Mouse (Mus musculus) frontal cortex, postnatal 25 days (tissue): ENCODE measurements around the gene Macf1.

ENCODE experiments used
- DNase-seq, 2 experiments: peaks; one replicate each; pipeline ENCODE4 v3.0.0; 2022; ENCODE audit warnings: low spot score in 2 of 2

The Macf1 gene

GRCm38 (mm10) chr4:123411006-123411731 is 273.0 kb downstream of the Macf1 start:
- peak in 1 of 2 experiments; percentile 33 for DNase-seq

DNA sequence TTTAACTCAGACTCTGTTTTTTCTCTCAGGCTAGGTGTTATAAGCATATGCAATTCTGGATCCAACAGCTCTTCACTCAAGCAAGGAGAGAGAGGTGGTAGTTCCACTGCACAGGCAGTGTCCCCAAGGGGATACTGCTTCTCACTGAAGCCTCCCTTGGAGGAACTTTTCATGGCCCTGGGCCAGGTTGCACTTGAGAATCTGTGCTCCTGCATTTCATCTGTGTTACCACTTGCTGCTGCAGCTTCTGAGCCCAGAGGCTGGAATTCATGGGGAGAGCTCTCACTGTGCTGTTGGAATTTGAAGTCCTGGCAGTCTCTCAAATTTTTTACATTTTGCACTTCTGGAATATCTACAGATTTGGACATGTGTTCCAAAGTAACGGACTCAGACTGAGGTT is 274.4 kb downstream of the Macf1 start:
- no peak for DNase-seq

DNA sequence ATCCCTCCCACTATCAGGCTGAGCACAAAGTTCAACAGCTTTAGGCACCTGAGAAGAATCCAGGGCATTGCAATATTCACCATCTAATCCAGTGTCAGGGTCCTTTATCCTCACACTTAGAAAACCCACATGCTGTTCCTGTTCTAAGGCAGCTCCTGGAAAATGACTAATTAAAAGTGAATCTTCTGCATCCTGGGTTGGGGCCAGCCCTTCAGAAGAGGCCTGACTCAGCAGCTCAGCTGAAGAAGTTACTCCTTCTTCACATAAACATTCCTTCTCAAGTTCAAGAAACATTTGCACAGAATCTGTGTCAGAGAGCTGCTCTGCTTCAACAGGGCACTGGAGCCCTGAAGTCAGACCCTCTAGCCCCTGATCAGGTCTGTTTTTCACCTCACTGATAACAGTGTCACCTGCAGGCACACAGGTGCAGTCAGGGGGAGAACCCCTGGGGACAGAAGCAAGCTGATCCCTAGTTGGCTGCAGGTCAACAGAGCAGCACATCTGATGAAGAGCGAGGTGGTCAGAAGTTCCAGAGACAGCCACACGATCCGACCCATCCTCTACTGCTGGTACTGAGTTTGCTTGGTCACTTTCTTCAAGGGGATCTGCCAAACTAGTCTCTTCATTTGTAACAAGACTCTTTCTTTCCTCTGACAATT is 275.0 kb downstream of the Macf1 start:
- DNase-seq: no peak

GRCm38 (mm10) chr4:123407792-123408191 is 276.4 kb downstream of the Macf1 start:
- no peak for DNase-seq

DNA sequence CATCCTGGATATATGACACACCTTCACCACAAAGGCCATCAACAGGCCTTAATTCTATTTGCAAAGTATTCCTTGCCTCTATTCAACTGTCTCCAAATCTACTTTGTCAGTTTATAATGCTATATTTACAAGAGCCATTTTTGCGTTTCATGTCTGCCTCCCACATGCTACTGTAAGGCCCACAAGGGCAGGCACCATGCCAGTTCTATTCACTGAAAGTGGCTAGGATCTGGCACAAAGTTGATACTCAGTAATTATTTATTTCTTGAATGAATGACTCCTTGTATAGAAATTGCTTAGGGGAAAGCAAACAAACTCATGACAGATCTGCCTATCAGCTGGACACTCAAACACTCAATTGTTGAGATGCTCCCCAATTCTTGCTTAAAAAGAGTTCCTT is 280.1 kb downstream of the Macf1 start:
- no peak for DNase-seq

GRCm38 (mm10) chr4:123402244-123402643 is 281.9 kb downstream of the Macf1 start:
- no peak for DNase-seq

DNA sequence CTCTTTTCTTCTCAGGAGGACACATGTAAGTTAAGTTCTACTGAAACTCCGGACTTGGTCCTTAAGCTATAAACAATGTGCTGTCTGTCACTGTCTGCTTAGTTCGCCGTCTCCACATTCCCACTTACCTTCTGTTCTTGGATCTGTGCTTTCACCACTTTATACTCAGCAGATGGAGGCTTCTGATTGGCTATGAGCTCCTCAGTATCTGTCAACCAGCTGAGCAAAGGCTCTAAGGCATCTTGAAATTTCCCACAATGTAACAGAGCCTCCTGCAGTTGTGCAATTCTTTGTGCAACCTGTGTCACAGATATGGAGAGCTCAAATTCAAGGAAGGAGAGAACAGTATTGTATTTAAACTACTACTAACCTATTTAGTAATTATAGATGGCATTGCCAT is 282.9 kb downstream of the Macf1 start:
- no peak for DNase-seq

GRCm38 (mm10) chr4:123397643-123398434 is 286.3 kb downstream of the Macf1 start:
- no peak for DNase-seq

GRCm38 (mm10) chr4:123397049-123397448 is 287.1 kb downstream of the Macf1 start:
- DNase-seq: no peak

DNA sequence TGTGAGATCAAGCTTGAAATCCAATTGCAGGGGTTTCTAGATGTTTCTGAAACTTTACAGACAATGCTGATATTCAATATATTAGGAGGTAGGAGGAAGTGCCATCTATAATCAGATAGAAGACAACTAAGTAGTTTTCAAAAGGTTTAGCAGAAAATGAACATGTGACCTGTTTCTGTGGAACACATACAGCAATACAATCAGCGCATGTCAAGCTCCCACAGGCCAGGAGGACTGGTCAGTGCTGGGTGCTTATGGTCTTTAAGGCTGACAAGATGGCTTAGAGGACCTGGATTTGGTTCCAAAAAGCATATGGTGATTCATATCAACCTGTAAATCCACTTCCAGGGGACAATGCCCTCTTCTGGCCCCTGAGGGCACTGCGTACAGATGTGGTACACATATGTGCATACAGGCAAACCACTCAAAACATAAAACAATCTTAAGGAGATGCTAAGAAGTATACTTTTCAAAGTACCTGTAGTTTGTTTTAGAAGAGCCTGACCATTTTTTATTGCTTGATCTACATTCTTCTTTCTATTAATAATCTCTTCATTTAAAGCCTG is 288.6 kb downstream of the Macf1 start:
- no peak for DNase-seq

- no peak for DNase-seq
Observed at GRCm38 (mm10) chr4:123394878-123395277, 289.3 kb downstream of the Macf1 start.

- no peak for DNase-seq
Observed at GRCm38 (mm10) chr4:123394269-123394668, 289.9 kb downstream of the Macf1 start.

DNA sequence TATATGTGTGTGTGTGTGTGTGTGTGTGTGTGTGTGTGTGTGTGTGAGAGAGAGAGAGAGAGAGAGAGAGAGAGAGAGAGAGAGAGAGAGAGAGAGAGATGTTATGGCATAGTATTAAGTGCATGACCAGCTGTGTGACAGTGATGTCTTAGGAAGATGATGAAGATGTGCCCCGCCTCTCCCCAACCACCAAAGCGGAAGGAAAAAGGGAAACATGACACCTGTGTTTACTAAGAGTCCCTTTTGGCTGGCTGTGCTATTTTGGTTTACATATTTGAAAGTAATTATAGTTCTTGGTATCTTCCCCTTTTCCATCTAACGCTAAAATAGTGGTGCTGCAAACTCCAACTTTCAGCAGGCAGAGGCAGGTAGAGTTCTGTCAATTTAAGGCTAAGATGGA is 291.2 kb downstream of the Macf1 start:
- DNase-seq: no peak

GRCm38 (mm10) chr4:123392187-123392586 is 292.0 kb downstream of the Macf1 start:
- no peak for DNase-seq

GRCm38 (mm10) chr4:123385028-123385427 is 299.1 kb downstream of the Macf1 start:
- no peak for DNase-seq

GRCm38 (mm10) chr4:123383173-123383572 is 301.0 kb downstream of the Macf1 start:
- peak in 1 of 2 experiments; percentile 36 for DNase-seq

DNA sequence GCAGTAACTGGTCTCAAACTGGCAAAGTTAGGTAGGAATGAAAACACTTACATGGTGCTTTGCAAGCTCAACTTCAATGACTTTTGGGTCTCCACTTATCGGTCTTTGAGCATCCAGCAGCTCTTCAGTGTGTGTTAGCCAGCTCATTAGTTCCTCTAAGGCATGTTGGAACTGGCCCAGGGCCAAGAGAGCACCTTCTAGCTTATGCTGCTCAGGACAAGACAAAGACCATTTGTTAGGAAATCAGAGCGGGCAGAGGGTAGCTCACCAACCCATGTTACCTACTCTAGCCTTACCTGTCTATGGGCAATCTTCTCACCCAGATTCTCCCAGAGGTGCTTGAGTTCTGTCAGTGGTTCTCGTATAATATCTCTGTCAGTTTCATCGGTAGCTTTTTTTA is 302.1 kb downstream of the Macf1 start:
- no peak for DNase-seq

DNA sequence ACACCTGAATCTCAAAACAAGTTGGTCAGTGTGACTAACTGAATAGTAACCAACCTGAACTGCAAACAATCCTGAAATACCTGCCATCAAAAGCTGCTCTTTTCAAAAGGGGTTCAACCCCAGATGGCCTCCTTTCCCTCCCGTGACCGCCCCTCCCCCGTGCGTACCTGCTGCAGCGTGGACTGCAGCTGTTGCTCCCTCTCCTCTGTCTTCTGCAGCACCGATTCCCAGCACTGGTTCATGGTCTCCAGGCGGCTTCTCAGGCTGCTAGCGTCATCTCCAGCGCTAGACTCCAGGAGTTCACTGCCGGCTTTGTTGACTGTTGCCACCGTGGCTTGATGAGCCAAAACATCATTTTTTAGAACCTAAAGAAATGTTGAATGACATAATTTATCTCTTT is 302.6 kb downstream of the Macf1 start:
- no peak for DNase-seq

DNA sequence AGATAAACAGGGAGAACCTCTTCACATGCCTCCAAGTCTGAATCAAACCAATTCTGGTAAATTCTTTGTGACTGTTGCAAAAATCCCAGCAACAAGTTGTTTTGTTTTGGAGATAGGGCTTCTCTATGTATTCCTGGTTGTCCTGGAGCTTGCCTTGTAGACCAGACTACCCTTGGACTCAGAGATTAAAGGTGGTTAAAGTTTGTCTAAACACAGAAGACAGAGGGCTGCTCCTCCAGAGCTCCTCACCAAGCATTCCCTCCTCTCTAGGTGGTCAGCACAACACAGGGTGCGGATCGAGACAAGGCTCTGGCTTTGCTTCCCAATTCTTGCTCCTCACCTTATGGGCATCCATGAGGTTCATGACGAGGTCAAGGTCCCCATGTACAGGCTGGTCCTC is 308.1 kb downstream of the Macf1 start:
- no peak for DNase-seq

GRCm38 (mm10) chr4:123374316-123375008 is 309.7 kb downstream of the Macf1 start:
- DNase-seq: no peak

GRCm38 (mm10) chr4:123363555-123363954 is 320.6 kb downstream of the Macf1 start:
- no peak for DNase-seq

- DNase-seq: no peak
Observed at GRCm38 (mm10) chr4:123360771-123361170, 323.4 kb downstream of the Macf1 start.
